Mouse (Mus musculus) forebrain, embryonic 14.5 days (tissue): ENCODE measurements around the gene 1700023F06Rik. TPM values are rescaled to one million over a fixed set of nuclear protein-coding genes. Genes with fewer than 3 reads are reported as not detected.
A peak's percentile ranks its signal among the peaks of the same experiment; 100 is the strongest.

ENCODE experiments used
- ATAC-seq: fragments of 200-750 bp; cut with Nextera tagmentation; 2 replicates; pipeline ENCODE4 v1.8.0; 2017; ENCODE audit warnings: mild to moderate bottlenecking, moderate library complexity
- DNase-seq: peaks from one replicate; pipeline ENCODE4 v3.0.0-alpha.2; 2015; ENCODE audit warnings: low spot score
- H3K27ac ChIP-seq: fragments of 300-500 bp; sonication (generic); 2 replicates; pipeline ENCODE4 v1.5.1; 2014; ENCODE audit warnings: low read depth, mild to moderate bottlenecking, control low read depth, low read length, moderate library complexity
- H3K27me3 ChIP-seq: fragments of 300-500 bp; sonication (generic); replicated peaks from 2 replicates; pipeline ENCODE4 v1.6.1; 2014; ENCODE audit warnings: low read length, control low read depth, mixed read lengths; ENCODE audit not compliant: control insufficient read depth, insufficient read depth
- H3K36me3 ChIP-seq: fragments of 300-500 bp; sonication (generic); 2 replicates; pipeline ENCODE4 v1.6.1; 2014; ENCODE audit warnings: low read length, control low read depth; ENCODE audit not compliant: control insufficient read depth, insufficient read depth
- H3K4me1 ChIP-seq: fragments of 300-500 bp; sonication (generic); 2 replicates; pipeline ENCODE4 v1.6.1; 2014; ENCODE audit warnings: antibody characterized with exemption, low read length, control low read depth; ENCODE audit not compliant: control insufficient read depth, insufficient read depth
- H3K4me2 ChIP-seq: fragments of 300-500 bp; sonication (generic); 2 replicates; pipeline ENCODE4 v1.6.1; 2014; ENCODE audit warnings: mild to moderate bottlenecking, control low read depth, low read length
- H3K4me3 ChIP-seq: fragments of 300-500 bp; sonication (generic); 2 replicates; pipeline ENCODE4 v1.5.1; 2014; ENCODE audit warnings: low read depth, low read length, control low read depth
- H3K9ac ChIP-seq: fragments of 300-500 bp; sonication (generic); 2 replicates; pipeline ENCODE4 v1.6.1; 2014; ENCODE audit warnings: mild to moderate bottlenecking, low read length, control low read depth, moderate library complexity
- H3K9me3 ChIP-seq: fragments of 300-500 bp; sonication (generic); replicated peaks from 2 replicates; pipeline ENCODE4 v1.6.1; 2016; ENCODE audit warnings: low read length, control low read depth, mixed read lengths; ENCODE audit not compliant: control insufficient read depth
- WGBS: fragments of 180-500 bp; shearing (Covaris S2); extraction: QIAGEN DNeasy Blood & Tissue Kit; methylation state at CpG from one replicate; pipeline ENCODE4 v1.1.7; 2014; 5-methylcytosine and 5-hydroxymethylcytosine counted together
- polyA plus RNA-seq: library from polyadenylated mRNA; unstranded; fragments of >200 nt; fragmentation: Nextera tagmentation; extraction: Ambion mirVana; gene quantifications from 2 replicates; pipeline ENCODE4 v1.2.1, GENCODE M21; 2014

1700023F06Rik gene
- polyA plus RNA-seq, 1 experiment from 2014 or later, result 1.2 TPM

DNA sequence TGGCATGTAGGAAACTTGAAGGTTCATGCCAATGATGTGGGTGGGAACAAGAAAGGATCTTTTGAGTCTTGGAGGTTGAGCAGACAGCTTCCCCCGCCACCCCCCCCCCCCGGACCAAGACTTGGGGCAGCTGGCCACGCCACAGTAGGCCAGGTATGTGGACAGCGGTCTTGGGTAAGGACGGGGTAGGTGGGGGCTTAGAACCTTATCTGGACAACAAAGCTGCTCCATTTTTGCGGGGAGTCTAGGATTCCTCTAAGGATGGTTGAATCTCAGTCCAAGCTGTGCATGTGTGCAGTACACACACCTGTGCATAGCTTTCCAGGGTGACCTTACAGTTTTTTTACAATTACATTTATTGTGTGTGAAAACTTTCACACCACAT, 10.2 kb upstream of the 1700023F06Rik start:
- H3K27me3 ChIP-seq, result no peaks in the 10 kb centered on the region
- DNase-seq, result no peak
- peak overlapping the region; percentile 84 for H3K4me2 ChIP-seq
- peak overlapping the region; percentile 39 for H3K4me3 ChIP-seq
- H3K27ac ChIP-seq, result 0 out of 2 replicates have a peak overlapping the region, but pooled peaks have one; percentile 33
- peaks cover 25% of the 10 kb centered on the region for H3K36me3 ChIP-seq
- peak overlapping the region; percentile 64 for H3K9ac ChIP-seq
- ATAC-seq, result peak; percentile 49
- H3K9me3 ChIP-seq, result no peaks in the 10 kb centered on the region
- 16% methylated on average over 6 of the region's 6 CpGs for WGBS
- H3K4me1 ChIP-seq, result peaks cover 4% of the 10 kb centered on the region; the same call in 1 of the 2 replicates

DNA sequence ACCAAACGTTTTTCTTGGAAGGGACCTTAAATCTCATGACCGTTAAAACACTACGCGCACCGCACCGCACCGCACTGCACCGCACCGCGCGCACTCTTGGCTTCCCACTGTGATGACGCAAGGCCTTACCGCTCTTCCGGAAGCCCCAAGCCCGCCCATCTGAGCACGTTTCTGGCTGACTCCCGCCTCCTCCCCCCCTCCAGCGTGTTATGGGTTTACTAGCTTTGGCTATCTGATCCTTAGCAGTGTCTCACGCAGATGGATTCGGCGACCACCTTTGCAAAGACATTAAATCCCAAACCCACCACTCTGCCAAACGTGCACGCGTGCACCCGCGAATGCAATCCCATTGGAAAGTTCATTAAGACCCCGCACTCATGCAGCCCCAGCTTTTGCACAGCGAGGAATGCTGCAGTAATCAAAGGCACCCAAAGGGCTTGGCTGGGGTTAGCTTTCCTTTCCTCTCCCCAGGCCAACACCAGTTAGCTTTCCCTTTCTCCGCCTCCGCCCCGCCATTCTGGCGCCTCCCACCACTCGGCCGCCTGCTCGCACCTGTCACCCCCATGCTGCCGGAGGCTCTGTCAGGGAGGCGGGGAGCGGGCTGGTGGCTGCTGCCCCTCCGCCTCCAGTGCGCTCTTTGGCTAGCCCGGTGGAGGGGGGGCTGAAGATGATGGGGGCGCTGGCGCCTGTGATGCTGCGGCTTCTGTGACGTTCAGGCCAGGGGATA, 9.6 kb upstream of the 1700023F06Rik start, which contains the start of gene Spata32:
Gene Spata32, minus strand, starts transcription at position 643 of the 727 bp plus-strand sequence.
- H3K9ac ChIP-seq, result peak within 1 kb of the TSS; percentile 64
- H3K27me3 ChIP-seq, result no peaks in the 10 kb centered on the region
- under 1% methylated on average over 45 of the region's 45 CpGs for WGBS
- peak within 1 kb of the TSS; percentile 84 for H3K4me2 ChIP-seq
- peak within 1 kb of the TSS; percentile 39 for H3K4me3 ChIP-seq
- peaks cover 4% of the 10 kb centered on the region; the same call in 1 of the 2 replicates for H3K4me1 ChIP-seq
- ATAC-seq (peak; percentile 91), DNase-seq (peak; percentile 85)
- H3K9me3 ChIP-seq, result no peaks in the 10 kb centered on the region
- 0 out of 2 replicates have a peak within 1 kb of the TSS, but pooled peaks have one; percentile 33 for H3K27ac ChIP-seq
- H3K36me3 ChIP-seq, result peaks cover 23% of the 10 kb centered on the region

DNA sequence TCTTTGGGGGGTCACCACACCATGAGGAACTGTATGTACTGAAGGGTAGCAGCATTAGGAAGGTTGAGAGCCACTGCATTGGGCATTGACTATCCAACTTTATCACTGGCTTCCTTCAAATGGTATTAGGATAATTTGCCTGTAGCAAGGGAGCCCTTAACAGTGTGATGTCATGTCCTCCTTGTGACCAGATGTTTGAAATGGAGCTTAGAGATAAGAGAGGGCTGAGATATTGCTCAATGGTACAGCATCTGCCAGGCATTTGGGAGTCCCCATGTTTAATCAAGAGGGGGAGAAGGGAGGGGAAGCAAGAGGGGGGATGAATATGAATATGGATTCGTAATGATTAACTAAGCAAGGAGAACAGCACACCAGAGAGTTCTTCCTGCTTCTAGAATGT, 7.0 kb upstream of the 1700023F06Rik start:
- WGBS, result 69% methylated on average over 1 of the region's 1 CpGs
- ATAC-seq (no peak), DNase-seq (no peak)
- Histone ChIP-seq H3K9ac (no peak overlapping the region), H3K4me1 (peaks cover 4% of the 10 kb centered on the region; the same call in 1 of the 2 replicates), H3K4me3 (no peak overlapping the region), H3K4me2 (no peak overlapping the region), H3K27me3 (no peaks in the 10 kb centered on the region), H3K36me3 (peaks cover 12% of the 10 kb centered on the region), H3K9me3 (no peaks in the 10 kb centered on the region), H3K27ac (no peak overlapping the region)

DNA sequence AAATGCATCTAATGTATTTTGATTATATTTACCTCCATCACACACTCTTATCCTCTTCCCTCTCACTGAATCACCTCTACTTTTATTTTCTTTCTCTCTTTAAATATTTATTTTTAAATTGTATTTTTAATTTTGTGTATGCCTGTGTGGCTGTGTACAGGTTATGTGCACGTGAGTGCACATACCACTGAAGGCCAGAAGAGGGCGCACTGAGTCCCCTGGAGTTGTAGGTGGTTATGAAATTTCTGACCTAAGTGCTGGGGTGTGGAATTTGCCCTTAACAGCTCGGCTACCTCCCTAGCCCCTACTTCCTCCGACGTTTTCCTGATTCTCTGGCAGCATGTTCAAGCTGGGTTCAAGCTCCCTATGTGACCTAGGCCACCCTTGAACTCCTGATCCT, 5.4 kb upstream of the 1700023F06Rik start:
- DNase-seq, result no peak
- Histone ChIP-seq H3K9me3 (no peaks in the 10 kb centered on the region), H3K4me1 (peaks cover 4% of the 10 kb centered on the region; the same call in 1 of the 2 replicates), H3K36me3 (no peaks in the 10 kb centered on the region), H3K9ac (no peak overlapping the region), H3K27ac (no peak overlapping the region), H3K27me3 (no peaks in the 10 kb centered on the region), H3K4me2 (no peak overlapping the region), H3K4me3 (no peak overlapping the region)
- ATAC-seq, result no peak
- WGBS, result 81% methylated on average over 5 of the region's 5 CpGs

DNA sequence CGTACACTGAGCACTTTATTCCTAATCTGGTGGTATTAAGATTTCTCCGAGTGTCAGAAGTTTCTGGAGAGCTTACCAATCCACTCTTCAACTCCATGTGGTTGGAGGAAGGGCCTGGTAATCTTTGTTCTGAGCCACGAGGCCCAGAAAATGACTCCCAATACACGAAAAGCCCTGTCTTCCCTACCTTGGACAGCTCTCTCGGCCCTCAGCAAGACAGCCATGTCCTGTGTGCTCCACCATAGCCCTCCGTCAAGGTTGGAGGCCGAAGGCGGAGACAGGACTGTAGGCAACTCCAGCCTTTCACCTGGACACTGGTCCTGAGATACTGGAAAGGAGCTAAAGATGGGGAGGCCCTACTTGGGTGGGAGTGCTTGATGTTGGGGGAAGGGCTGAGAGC, 1.9 kb upstream of the 1700023F06Rik start:
- Histone ChIP-seq H3K9ac (no peak overlapping the region), H3K36me3 (no peaks in the 10 kb centered on the region), H3K4me2 (no peak overlapping the region), H3K4me1 (no peaks in the 10 kb centered on the region), H3K27ac (no peak overlapping the region), H3K9me3 (no peaks in the 10 kb centered on the region), H3K27me3 (no peaks in the 10 kb centered on the region), H3K4me3 (no peak overlapping the region)
- 77% methylated on average over 8 of the region's 8 CpGs for WGBS
- DNase-seq (no peak), ATAC-seq (no peak)

DNA sequence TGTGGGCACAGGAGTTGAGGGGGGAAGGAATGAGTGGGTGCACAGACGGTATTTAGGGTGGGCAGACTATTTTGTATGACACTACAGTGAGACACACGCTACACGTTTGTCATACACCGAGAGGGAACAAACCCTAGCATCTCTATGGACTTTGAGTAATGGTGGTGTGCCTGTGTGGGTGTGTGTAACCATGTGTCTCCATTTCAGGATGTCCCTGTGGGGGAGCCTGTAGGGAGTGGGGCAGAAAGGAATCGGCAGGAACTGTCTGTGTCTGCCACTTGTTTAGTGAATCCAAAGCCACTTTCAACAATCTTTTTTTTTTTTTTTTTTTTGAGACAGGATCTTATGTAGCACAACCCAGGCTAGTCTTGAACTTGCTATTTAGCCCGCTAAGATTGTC, 2.2 kb downstream of the 1700023F06Rik start:
- DNase-seq (no peak), ATAC-seq (no peak)
- Histone ChIP-seq H3K4me3 (no peak overlapping the region), H3K27ac (no peak overlapping the region), H3K27me3 (no peaks in the 10 kb centered on the region), H3K4me1 (peaks cover 5% of the 10 kb centered on the region), H3K36me3 (no peaks in the 10 kb centered on the region), H3K4me2 (no peak overlapping the region), H3K9me3 (no peaks in the 10 kb centered on the region), H3K9ac (no peak overlapping the region)
- WGBS, result 93% methylated on average over 6 of the region's 6 CpGs

DNA sequence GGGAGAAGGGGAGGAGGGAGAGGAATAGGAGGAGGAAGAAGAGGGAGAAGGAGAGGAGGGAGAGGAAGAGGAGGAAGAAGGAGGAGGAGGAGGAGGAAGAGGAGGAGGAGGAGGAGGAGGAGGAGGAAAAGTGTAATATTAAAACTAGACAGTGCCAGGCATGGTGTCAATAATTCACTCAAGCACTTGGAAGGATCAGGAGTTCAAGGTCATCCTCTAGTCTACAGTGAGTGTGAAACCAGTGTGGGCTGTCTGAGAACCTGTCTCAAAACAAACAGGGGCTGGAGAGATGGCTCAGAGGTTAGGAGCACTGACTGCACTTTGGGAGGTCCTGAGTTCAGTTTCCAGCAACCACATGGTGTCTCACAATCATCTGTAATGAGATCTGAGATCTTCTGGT, 6.0 kb downstream of the 1700023F06Rik start:
- no peak overlapping the region for H3K27ac ChIP-seq
- DNase-seq, result no peak
- H3K27me3 ChIP-seq, result peaks cover 25% of the 10 kb centered on the region
- no peak for ATAC-seq
- H3K4me2 ChIP-seq, result no peak overlapping the region
- no peaks in the 10 kb centered on the region for H3K9me3 ChIP-seq
- no peak overlapping the region for H3K4me3 ChIP-seq
- no peak overlapping the region for H3K9ac ChIP-seq
- H3K4me1 ChIP-seq, result peaks cover 17% of the 10 kb centered on the region
- H3K36me3 ChIP-seq, result no peaks in the 10 kb centered on the region

DNA sequence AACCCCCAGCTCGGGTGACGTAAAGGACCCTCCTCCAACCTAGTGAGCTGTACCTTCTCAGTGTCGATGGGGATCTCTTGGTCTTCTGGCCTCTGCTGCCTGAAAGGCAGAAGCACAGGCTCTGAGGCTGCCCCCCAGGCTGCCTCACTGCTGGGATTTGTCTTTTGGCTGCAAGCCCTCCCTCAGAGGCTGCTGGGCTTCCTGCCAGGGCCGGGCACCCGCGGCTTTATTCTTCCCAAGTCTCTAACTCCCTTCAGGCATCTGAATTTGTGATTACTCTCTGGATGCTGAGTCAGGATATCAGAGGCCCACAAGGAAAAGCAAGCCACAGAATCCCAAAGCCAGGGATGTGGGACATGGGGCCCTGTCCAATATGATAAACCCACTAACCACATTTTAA, 6.7 kb downstream of the 1700023F06Rik start:
- Histone ChIP-seq H3K36me3 (no peaks in the 10 kb centered on the region), H3K9me3 (no peaks in the 10 kb centered on the region), H3K9ac (no peak overlapping the region), H3K4me1 (peaks cover 17% of the 10 kb centered on the region), H3K27me3 (peaks cover 32% of the 10 kb centered on the region), H3K4me3 (no peak overlapping the region), H3K4me2 (no peak overlapping the region), H3K27ac (peak overlapping the region; percentile 39; the same call in 1 of the 2 replicates)
- ATAC-seq (peak; percentile 73), DNase-seq (peak; percentile 88)
- 19% methylated on average over 6 of the region's 6 CpGs for WGBS
